Mouse (Mus musculus) lung, embryonic 15.5 days (tissue): ENCODE results near the gene Adat3. TPM values are rescaled to one million over a fixed set of nuclear protein-coding genes. Genes with fewer than 3 reads are reported as not detected.
A peak's percentile ranks its signal among the peaks of the same experiment; 100 is the strongest.

Source experiments
- ATAC-seq: fragments of 200-750 bp; cut with Nextera tagmentation; 2 replicates; pipeline ENCODE4 v1.8.0; 2017; ENCODE audit warnings: moderate number of reproducible peaks, borderline replicate concordance; ENCODE audit not compliant: low FRiP score, low TSS enrichment; ENCODE audit errors: extremely low read depth
- H3K27ac ChIP-seq: fragments of 300-500 bp; sonication (generic); 2 replicates; pipeline ENCODE4 v1.5.1; 2015; ENCODE audit warnings: moderate library complexity, mild to moderate bottlenecking, inconsistent platforms
- H3K27me3 ChIP-seq: fragments of 300-500 bp; sonication (generic); 2 replicates; pipeline ENCODE4 v1.6.1; 2015; ENCODE audit warnings: inconsistent platforms
- H3K36me3 ChIP-seq: fragments of 300-500 bp; sonication (generic); 2 replicates; pipeline ENCODE4 v1.6.1; 2015; ENCODE audit warnings: inconsistent platforms
- H3K4me1 ChIP-seq: fragments of 300-500 bp; sonication (generic); 2 replicates; pipeline ENCODE4 v1.6.1; 2015; ENCODE audit warnings: inconsistent platforms
- H3K4me2 ChIP-seq: fragments of 300-500 bp; sonication (generic); 2 replicates; pipeline ENCODE4 v1.6.1; 2015; ENCODE audit warnings: inconsistent platforms, mild to moderate bottlenecking, moderate library complexity
- H3K4me3 ChIP-seq: fragments of 300-500 bp; sonication (generic); 2 replicates; pipeline ENCODE4 v1.5.1; 2015; ENCODE audit warnings: mild to moderate bottlenecking, inconsistent platforms
- H3K9ac ChIP-seq: fragments of 300-500 bp; sonication (generic); 2 replicates; pipeline ENCODE4 v1.6.1; 2015; ENCODE audit warnings: inconsistent platforms
- H3K9me3 ChIP-seq: fragments of 300-500 bp; sonication (generic); 2 replicates; pipeline ENCODE4 v1.6.1; 2016; ENCODE audit warnings: inconsistent platforms
- WGBS: fragments of 180-500 bp; shearing (Covaris S2); methylation state at CpG from one replicate; pipeline ENCODE4 v1.1.7; 2015; 5-methylcytosine and 5-hydroxymethylcytosine counted together
- polyA plus RNA-seq: library from polyadenylated mRNA; unstranded; fragments of >200 nt; fragmentation: Nextera tagmentation; extraction: Ambion mirVana; gene quantifications from 2 replicates; pipeline ENCODE4 v1.2.1, GENCODE M21; 2015

The Adat3 gene
- polyA plus RNA-seq: 9.1 TPM in 2 replicates

DNA sequence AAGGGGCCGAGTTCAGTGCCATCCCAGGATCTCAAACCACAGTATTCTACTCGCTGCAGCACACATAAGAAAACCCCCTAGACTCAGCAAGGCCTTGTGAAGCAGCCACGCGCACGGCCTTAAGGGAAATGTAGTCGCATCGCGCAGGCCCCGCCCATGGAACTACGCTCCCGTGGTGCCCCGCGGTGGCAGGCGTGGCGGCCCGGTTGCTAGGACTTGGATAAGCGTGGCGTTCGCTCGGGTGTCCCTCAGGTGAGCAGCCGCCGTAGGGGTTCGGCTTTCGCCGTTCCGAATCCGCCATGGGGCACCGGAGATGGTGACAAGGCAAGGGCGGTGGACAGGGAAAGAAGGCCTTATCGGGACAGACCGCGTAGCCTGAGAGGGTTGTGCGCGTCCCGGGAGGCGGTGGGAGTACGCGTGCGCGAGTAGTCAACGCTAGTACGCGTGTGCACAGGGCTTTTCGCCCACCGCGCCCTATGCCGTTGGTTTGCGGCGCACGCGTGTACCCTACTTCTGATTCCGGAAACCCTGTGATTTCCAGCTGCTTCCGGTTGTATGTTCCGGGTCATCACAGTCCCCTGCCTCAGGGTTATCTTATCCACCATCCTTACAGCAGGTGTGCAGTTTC lies at the start of gene Adat3, which contains the start of gene Scamp4:
Gene Adat3, plus strand, starts transcription at position 183 of the 628 bp plus-strand sequence.
Gene Scamp4, plus strand, starts transcription at position 175 of the 628 bp plus-strand sequence.
- H3K27ac ChIP-seq: peak within 1 kb of the TSS; percentile 93
- peak within 1 kb of the TSS; percentile 72 for H3K9ac ChIP-seq
- no peaks in the 10 kb centered on the region for H3K9me3 ChIP-seq
- peak within 1 kb of the TSS; percentile 89 for H3K4me2 ChIP-seq
- WGBS: under 1% methylated on average over 54 of the region's 54 CpGs
- peaks cover 19% of the 10 kb centered on the region for H3K4me1 ChIP-seq
- H3K27me3 ChIP-seq: no peaks in the 10 kb centered on the region
- H3K4me3 ChIP-seq: peak within 1 kb of the TSS; percentile 94
- peak; percentile 95 for ATAC-seq
- peaks cover 17% of the 10 kb centered on the region for H3K36me3 ChIP-seq

DNA sequence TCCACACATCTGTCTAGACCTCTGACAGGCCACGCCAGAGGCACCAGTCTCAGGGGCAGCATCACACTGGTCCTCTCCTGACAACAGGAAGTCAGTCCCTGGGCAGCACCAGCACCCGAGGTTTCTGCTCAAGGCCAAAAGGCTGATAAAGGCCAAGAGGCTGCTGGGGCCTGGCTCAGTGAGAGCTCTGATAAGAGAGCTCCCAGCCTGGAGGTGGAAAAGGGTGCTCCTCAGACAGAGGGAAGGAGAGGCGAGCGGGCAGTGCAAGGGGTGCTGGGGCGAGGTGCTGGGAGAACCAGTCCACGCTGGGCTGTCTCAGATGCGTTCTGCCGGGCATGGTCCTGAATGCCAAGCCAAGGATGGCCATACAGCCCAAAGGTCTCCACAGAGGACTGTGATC lies 49.1 kb upstream of the Adat3 start:
- Histone ChIP-seq H3K36me3 (peaks cover 16% of the 10 kb centered on the region), H3K4me3 (no peak overlapping the region), H3K4me1 (peaks cover 16% of the 10 kb centered on the region), H3K4me2 (no peak overlapping the region), H3K27ac (no peak overlapping the region), H3K9ac (no peak overlapping the region), H3K9me3 (no peaks in the 10 kb centered on the region), H3K27me3 (no peaks in the 10 kb centered on the region)
- no peak for ATAC-seq
- 87% methylated on average over 8 of the region's 8 CpGs for WGBS

DNA sequence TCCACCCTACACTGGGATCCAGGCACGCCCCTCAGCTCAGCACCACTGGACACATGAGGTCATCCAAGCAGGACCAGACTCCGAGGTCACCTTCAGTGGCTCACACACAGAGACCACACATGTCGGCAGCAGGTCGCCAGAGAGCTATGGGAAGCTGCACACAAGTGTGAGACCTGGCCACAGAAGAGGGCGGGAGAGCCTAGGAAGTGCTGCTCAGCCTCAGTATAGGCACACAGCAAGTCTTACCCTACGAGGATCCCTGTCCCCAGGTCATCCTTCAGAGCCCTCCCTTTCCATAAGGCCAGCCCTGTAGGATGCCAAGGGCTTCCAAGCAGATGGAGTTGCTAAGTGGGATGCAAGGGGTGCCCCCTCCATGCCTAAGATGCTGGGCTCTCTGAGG lies 48.7 kb upstream of the Adat3 start:
- Histone ChIP-seq H3K4me2 (no peak overlapping the region), H3K36me3 (peaks cover 15% of the 10 kb centered on the region), H3K4me1 (peaks cover 18% of the 10 kb centered on the region), H3K27ac (no peak overlapping the region), H3K9me3 (no peaks in the 10 kb centered on the region), H3K9ac (no peak overlapping the region), H3K4me3 (no peak overlapping the region), H3K27me3 (no peaks in the 10 kb centered on the region)
- no peak for ATAC-seq
- WGBS: 77% methylated on average over 6 of the region's 6 CpGs

DNA sequence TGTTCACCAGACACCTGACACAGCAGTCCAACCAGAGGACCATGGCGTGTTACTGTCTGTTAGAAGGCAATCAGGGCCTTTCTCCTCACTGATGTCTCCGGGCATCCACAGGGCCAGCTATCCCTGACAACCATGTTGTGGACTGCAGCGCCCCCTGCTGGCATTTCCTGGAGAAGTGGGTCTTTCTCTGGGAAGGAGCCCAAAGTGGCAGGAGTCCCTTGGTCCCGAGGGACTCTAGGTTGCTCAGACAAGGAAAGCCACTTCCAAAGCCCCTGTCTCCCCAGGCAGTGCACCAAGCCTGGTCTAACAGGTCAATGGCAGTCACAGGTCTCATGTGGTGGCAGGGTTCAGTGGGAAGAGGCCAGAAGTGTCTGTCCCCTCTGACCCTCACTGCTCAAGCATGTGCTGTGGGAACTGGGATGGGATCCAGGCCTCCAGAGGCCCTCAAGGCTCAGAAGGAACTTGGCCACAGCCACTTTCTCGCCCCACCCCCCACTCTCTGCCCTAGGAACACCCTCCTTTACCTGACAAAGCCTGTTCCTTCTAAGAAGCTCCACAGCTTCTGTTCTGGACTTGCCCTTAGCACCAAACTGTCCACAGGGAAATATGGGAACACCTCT lies 45.2 kb upstream of the Adat3 start:
- H3K4me1 ChIP-seq: peaks cover 40% of the 10 kb centered on the region
- H3K4me3 ChIP-seq: no peak overlapping the region
- no peak for ATAC-seq
- no peaks in the 10 kb centered on the region for H3K9me3 ChIP-seq
- H3K27ac ChIP-seq: no peak overlapping the region
- no peaks in the 10 kb centered on the region for H3K36me3 ChIP-seq
- 0 out of 2 replicates have a peak overlapping the region, but pooled peaks have one; percentile 10 for H3K9ac ChIP-seq
- H3K4me2 ChIP-seq: no peak overlapping the region
- H3K27me3 ChIP-seq: no peaks in the 10 kb centered on the region
- 28% methylated on average over 5 of the region's 5 CpGs for WGBS

DNA sequence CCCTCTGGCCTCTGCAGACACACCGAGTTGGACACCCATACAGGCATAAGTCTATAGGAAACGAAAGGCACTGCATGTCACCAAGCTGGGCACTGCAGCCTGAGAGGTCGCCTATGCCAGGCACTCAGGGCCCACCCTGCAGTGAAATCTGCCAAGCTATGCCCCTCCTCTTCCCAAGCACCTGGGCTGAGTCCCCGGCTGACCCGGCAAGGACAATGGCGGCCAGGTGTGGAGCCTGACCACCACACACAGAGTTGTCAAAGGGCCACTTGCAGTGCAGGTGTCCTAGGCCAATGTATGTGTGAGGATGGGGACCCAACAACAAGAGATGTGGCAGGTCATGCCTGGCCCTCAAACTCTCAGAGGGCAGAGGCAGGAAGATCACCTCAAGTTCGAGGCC lies 43.2 kb upstream of the Adat3 start:
- ATAC-seq: no peak
- H3K9me3 ChIP-seq: no peaks in the 10 kb centered on the region
- no peak overlapping the region; the same call in 1 of the 2 replicates for H3K4me2 ChIP-seq
- H3K36me3 ChIP-seq: no peaks in the 10 kb centered on the region
- H3K4me3 ChIP-seq: no peak overlapping the region
- H3K9ac ChIP-seq: no peak overlapping the region
- 87% methylated on average over 7 of the region's 7 CpGs for WGBS
- no peaks in the 10 kb centered on the region for H3K27me3 ChIP-seq
- no peak overlapping the region for H3K27ac ChIP-seq
- peaks cover 44% of the 10 kb centered on the region for H3K4me1 ChIP-seq

DNA sequence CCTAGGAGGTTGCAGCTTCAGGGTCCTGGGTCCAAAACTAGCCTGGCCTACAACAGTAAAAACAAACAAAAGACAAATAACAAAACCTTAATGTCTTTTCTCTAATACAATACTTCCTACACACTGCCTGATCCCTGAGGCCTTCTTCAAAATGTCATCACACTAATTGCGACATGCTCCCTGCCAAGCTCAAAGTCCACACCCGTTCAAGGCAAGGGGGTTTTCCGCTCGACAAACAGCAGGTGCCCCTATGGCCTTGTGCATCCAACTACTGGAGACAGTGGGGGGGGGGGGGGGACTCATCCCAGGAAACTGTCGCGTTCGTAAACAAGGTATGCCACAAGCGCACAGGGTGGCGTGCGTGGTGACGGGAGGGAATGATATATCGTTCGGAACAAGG lies 42.1 kb upstream of the Adat3 start:
- Histone ChIP-seq H3K4me1 (peaks cover 44% of the 10 kb centered on the region), H3K36me3 (no peaks in the 10 kb centered on the region), H3K9me3 (no peaks in the 10 kb centered on the region), H3K4me3 (peak overlapping the region; percentile 93), H3K4me2 (peak overlapping the region; percentile 85), H3K27ac (peak overlapping the region; percentile 89; the same call in 1 of the 2 replicates), H3K27me3 (no peaks in the 10 kb centered on the region), H3K9ac (peak overlapping the region; percentile 99)
- WGBS: 1% methylated on average over 13 of the region's 13 CpGs
- ATAC-seq: no peak

DNA sequence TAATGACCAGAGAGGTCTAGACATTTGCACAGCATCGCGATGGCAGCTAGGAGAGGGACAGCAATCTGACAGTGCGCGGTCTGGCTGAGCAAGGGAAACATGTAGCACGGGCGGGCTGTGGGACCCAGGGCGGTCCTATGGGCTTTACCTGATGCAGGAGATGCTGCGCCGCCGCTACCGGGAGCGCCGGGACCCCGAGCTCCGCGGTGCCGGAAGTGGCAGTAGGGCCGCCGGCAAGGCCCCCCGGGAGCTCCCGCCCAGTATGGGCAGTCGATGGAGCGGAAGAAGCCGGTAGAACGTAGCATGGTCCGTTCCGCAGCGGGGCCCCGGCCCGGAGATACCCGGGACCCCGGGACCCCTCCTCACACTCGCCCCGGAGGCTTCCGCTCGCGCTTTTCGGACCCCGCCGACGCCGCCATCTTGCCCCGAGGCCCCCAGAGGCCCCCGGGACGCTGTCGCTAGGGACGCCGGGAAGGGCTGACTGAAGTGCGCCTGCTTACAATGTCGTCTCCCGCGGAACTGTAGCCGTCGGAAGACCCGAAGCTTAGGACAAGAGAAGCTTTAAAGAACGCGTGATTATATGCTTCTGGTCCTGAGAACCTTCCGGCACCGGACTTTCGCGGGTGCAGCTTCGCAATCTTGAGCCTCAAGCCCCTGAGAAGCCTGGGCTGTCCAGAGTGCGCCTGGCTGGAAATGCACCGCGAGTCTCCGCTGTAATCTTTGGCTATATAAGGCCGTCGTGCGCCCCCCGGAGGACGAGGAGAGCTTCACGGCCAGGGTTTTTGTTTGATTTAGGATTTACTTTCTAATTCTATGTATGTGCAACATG lies 41.4 kb upstream of the Adat3 start, which contains the start of gene Rexo1:
Gene Rexo1, minus strand, starts transcription at position 445 of the 829 bp plus-strand sequence.
- peak within 1 kb of the TSS; percentile 99 for H3K9ac ChIP-seq
- WGBS: 2% methylated on average over 72 of the region's 72 CpGs

DNA sequence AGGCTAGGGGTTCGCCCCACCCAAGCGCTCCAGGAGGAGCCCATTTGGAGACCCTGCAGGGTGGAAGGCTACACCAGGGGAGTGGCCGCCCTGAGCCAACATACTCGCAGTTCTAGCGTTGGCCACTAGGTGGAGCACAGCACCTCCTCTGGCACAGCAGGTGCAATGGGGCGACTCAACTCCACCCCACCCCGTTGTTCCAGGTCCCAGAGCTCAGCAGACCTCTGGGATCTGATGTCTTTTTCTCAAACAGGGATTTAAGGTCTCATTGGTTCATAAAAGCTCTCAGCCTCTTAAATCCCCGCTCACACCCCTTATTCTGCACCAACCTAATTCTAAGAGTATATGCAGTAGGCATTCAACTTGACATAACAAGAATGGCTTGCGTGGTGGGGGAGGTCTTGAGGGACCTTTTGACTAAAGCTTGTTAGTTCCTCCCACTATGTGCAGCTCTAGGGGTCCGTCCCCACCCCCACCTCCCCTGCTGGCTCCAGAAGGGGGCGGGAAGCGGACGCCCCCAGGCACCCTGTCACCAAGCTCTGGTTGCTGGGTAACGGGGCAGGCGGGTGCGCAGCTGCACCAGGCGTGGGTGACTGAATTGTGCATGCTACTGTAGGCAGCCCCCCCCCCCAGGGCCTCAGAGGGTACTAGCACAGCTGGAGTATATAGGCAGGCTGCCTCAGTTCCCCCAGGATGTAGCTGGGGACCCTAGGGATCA lies 36.1 kb upstream of the Adat3 start:
- Histone ChIP-seq H3K27ac (no peak overlapping the region), H3K4me3 (no peak overlapping the region), H3K27me3 (no peaks in the 10 kb centered on the region), H3K4me1 (peaks cover 32% of the 10 kb centered on the region), H3K9ac (no peak overlapping the region), H3K4me2 (no peak overlapping the region), H3K36me3 (peaks cover 15% of the 10 kb centered on the region; the same call in 1 of the 2 replicates), H3K9me3 (no peaks in the 10 kb centered on the region)
- 31% methylated on average over 17 of the region's 17 CpGs for WGBS
- ATAC-seq: 0 out of 2 replicates have a peak, but pooled peaks have one; percentile 17

More for the DNA sequence above, 41.4 kb upstream of the Adat3 start, which contains the start of gene Rexo1:
- Histone ChIP-seq H3K9me3 (no peaks in the 10 kb centered on the region), H3K36me3 (peaks cover 4% of the 10 kb centered on the region; the same call in 1 of the 2 replicates), H3K4me2 (peak within 1 kb of the TSS; percentile 85), H3K27ac (peak within 1 kb of the TSS; percentile 89), H3K4me1 (peaks cover 44% of the 10 kb centered on the region), H3K27me3 (no peaks in the 10 kb centered on the region), H3K4me3 (peak within 1 kb of the TSS; percentile 93)
- peak; percentile 83 for ATAC-seq

DNA sequence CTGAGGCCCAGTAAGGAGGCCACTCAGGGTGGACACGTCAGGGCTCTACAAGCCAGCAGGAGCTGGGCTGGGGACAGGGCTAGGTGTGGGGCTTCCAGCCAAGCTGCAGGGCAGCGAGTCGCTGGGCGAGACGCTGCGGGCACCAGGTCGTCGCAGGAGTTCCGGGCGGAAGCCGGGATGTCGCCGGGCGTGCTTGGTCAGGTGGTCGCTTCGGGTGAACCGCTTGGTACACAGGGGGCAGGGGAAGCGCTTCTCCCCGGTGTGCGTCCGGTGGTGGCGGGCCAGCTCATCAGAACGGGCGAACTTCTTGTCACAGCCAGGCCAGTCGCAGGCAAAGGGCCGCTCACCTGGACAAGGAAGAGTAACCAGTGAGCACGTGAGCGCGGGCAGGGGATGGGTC lies 33.8 kb upstream of the Adat3 start:
- Histone ChIP-seq H3K4me1 (peaks cover 45% of the 10 kb centered on the region), H3K27me3 (no peaks in the 10 kb centered on the region)

DNA sequence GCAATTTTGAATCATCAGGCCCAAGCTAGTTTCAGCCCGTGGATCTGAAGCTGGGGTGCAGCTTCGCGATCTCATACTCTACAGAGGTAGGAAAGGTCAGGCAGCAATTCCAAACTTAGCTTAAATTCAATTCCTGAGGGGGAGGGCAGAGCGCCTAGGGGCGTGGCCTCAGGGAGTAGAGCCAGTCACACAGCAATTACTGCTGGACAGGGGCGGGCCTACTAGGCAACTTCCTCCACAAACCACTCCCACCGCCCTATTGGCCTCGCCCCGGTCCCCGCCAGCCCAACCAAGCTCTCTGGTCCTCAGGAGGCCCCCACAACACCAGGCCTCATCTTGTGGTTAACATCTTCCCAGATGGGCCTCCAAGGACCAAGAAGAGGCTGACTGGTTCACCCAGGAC lies 33.0 kb upstream of the Adat3 start:
- H3K4me2 ChIP-seq: peak overlapping the region; percentile 35; the same call in 1 of the 2 replicates
- peaks cover 52% of the 10 kb centered on the region for H3K4me1 ChIP-seq
- WGBS: 31% methylated on average over 10 of the region's 10 CpGs
- H3K9me3 ChIP-seq: no peaks in the 10 kb centered on the region
- ATAC-seq: peak; percentile 34; the same call in 1 of the 2 replicates
- no peaks in the 10 kb centered on the region for H3K27me3 ChIP-seq
- H3K9ac ChIP-seq: no peak overlapping the region
- no peak overlapping the region for H3K27ac ChIP-seq
- no peak overlapping the region for H3K4me3 ChIP-seq
- peaks cover 15% of the 10 kb centered on the region; the same call in 1 of the 2 replicates for H3K36me3 ChIP-seq

More for the DNA sequence above, 33.8 kb upstream of the Adat3 start:
- Histone ChIP-seq H3K4me2 (no peak overlapping the region), H3K36me3 (peaks cover 15% of the 10 kb centered on the region; the same call in 1 of the 2 replicates), H3K27ac (no peak overlapping the region), H3K4me3 (no peak overlapping the region), H3K9me3 (no peaks in the 10 kb centered on the region), H3K9ac (no peak overlapping the region)
- 92% methylated on average over 29 of the region's 29 CpGs for WGBS
- no peak for ATAC-seq

DNA sequence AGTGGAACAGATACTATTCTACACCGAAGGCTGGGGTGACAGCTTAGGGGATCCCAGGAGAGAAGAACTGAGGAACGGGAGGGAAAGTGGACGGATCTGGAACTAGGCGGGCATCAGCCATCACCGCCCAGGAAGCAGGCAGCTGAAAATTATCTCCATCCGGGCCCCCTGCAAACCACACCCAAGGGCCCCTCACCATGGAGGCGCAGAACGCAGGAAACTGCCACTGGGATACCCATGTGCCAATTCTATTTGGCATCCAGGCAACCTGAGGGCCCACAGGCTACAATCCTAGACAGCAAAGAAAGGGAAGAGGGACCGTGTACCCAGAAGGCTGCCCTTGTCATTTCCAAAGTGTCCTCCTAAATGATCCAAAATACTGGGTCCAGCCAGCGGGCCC lies 32.3 kb upstream of the Adat3 start:
- Histone ChIP-seq H3K27me3 (no peaks in the 10 kb centered on the region), H3K36me3 (peaks cover 15% of the 10 kb centered on the region; the same call in 1 of the 2 replicates), H3K9me3 (no peaks in the 10 kb centered on the region), H3K4me3 (0 out of 2 replicates have a peak overlapping the region, but pooled peaks have one; percentile 10), H3K4me1 (peaks cover 59% of the 10 kb centered on the region), H3K27ac (0 out of 2 replicates have a peak overlapping the region, but pooled peaks have one; percentile 41), H3K4me2 (0 out of 2 replicates have a peak overlapping the region, but pooled peaks have one; percentile 35), H3K9ac (0 out of 2 replicates have a peak overlapping the region, but pooled peaks have one; percentile 31)
- WGBS: 89% methylated on average over 10 of the region's 10 CpGs
- ATAC-seq: no peak
